Mouse (Mus musculus) erythroblast, embryonic 14.5 days (primary cell): ENCODE measurements around the gene Gas7.

Experiments used
- GATA1 ChIP-seq: IDR thresholded peaks from 2 replicates; pipeline ENCODE4 v1.6.1; 2012; ENCODE audit warnings: low read length, inconsistent platforms, mixed read lengths
- TAL1 ChIP-seq: IDR thresholded peaks from 3 replicates; pipeline ENCODE4 v1.6.1; 2012; ENCODE audit warnings: low read length, inconsistent platforms, mixed read lengths

DNA sequence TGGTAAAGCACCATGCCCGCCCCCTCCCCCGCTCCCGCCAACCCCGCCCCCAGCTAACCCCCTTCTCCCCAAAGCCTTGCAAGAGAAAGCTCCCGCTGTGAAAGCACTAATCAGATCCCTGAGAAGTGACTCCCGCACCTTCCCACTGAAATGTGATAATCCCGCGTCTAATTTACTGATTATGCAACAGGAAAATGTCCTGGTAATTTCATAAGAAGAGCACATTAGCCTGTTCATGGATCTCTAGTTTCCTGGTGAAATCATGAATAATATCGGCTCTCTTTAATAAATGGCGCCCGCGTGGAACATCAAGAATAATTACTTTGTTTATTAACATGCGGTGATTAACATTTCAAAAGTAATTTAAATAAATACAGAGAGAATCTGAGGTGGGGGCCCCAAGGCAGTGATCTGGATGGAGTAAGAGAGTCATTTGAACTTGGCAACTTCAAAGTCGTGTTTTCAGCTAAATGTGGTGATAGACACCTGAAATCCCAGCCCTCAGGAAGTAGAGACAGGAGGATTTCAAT is 24.1 kb upstream of the Gas7 start:
- TF ChIP-seq TAL1 (no peak), GATA1 (no peak)
